Mouse (Mus musculus) neural tube, embryonic 14.5 days (tissue): ENCODE measurements around the gene Bcl2l11. TPM values are rescaled to one million over a fixed set of nuclear protein-coding genes. Genes with fewer than 3 reads are reported as not detected.
"Not testable (repeated sequence)": the region's sequence is repeated elsewhere in the genome, so short reads cannot be mapped to it uniquely, and the experiment has no call there.

ENCODE experiments used
- ATAC-seq: fragments of 200-750 bp; cut with Nextera tagmentation; 2 replicates; pipeline ENCODE4 v1.8.0; 2017; ENCODE audit warnings: low read depth, mild to moderate bottlenecking, moderate TSS enrichment, moderate library complexity
- H3K27ac ChIP-seq: fragments of 300-500 bp; sonication (generic); 2 replicates; pipeline ENCODE4 v1.5.1; 2014; ENCODE audit warnings: low read depth, mild to moderate bottlenecking, control low read depth, low read length, moderate library complexity, mixed read lengths
- H3K27me3 ChIP-seq: fragments of 300-500 bp; sonication (generic); 2 replicates; pipeline ENCODE4 v1.6.1; 2014; ENCODE audit warnings: low read length; ENCODE audit not compliant: control insufficient read depth, insufficient read depth
- H3K36me3 ChIP-seq: fragments of 300-500 bp; sonication (generic); 2 replicates; pipeline ENCODE4 v1.6.1; 2014; ENCODE audit warnings: low read length, mixed read lengths; ENCODE audit not compliant: control insufficient read depth, insufficient read depth
- H3K4me1 ChIP-seq: fragments of 300-500 bp; sonication (generic); 2 replicates; pipeline ENCODE4 v1.6.1; 2014; ENCODE audit warnings: low read length; ENCODE audit not compliant: control insufficient read depth, insufficient read depth
- H3K4me2 ChIP-seq: fragments of 300-500 bp; sonication (generic); 2 replicates; pipeline ENCODE4 v1.6.1; 2014; ENCODE audit warnings: mild to moderate bottlenecking, low read depth, low read length, control low read depth
- H3K4me3 ChIP-seq: fragments of 300-500 bp; sonication (generic); 2 replicates; pipeline ENCODE4 v1.5.1; 2014; ENCODE audit warnings: low read depth, low read length, control low read depth, mixed read lengths
- H3K9ac ChIP-seq: fragments of 300-500 bp; sonication (generic); replicated peaks from 2 replicates; pipeline ENCODE4 v1.6.1; 2014; ENCODE audit warnings: low read depth, mild to moderate bottlenecking, control low read depth, low read length, mixed read lengths
- H3K9me3 ChIP-seq: fragments of 300-500 bp; sonication (generic); 2 replicates; pipeline ENCODE4 v1.6.1; 2016; ENCODE audit warnings: low read length; ENCODE audit not compliant: control insufficient read depth
- WGBS: fragments of 180-500 bp; shearing (Covaris S2); extraction: QIAGEN DNeasy Blood & Tissue Kit; methylation state at CpG from one replicate; pipeline ENCODE4 v1.1.7; 2014; 5-methylcytosine and 5-hydroxymethylcytosine counted together
- polyA plus RNA-seq: library from polyadenylated mRNA; unstranded; fragments of >200 nt; fragmentation: Nextera tagmentation; extraction: Ambion mirVana; gene quantifications from 2 replicates; pipeline ENCODE4 v1.2.1, GENCODE M21; 2014

The Bcl2l11 gene
- polyA plus RNA-seq, 1 experiment from 2014 or later: 11.5 TPM

DNA sequence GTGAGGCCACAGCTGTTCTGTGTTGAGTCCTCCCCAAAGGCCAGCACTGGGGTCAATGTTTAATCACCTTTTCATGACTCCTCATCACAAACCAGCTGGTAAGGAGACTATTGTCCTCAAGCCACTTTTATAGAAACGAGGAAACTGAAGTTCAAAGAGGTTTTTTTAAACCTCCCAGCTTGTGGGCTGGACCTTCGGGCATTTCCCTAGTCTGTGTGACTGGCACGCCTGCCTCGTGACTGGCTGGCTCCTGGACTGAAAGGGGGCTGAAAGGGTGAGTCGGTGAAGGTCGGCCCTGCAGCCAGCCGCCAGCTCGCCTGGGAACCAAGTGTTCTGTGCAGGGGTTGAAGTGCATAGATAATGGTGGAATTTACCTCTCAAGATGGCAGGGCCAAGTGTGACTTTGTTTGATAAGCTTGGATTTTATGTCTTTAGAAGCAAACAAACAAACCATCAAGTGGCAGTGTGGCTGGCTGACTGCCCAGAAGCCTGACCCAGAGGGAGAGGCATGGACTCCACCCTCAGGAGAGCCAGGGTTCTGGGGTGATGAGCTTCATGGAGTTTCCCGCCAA lies 54.1 kb downstream of the Bcl2l11 start:
- Histone ChIP-seq H3K27ac (no peak overlapping the region), H3K4me1 (peaks cover 4% of the 10 kb centered on the region; the same call in 1 of the 2 replicates), H3K4me2 (no peak overlapping the region), H3K9ac (no peak overlapping the region), H3K9me3 (no peaks in the 10 kb centered on the region), H3K27me3 (no peaks in the 10 kb centered on the region), H3K36me3 (no peaks in the 10 kb centered on the region), H3K4me3 (no peak overlapping the region)
- 19% methylated on average over 9 of the region's 9 CpGs for WGBS
- no peak for ATAC-seq

- not testable (repeated sequence) for H3K27me3 ChIP-seq, H3K4me2 ChIP-seq, H3K9ac ChIP-seq, H3K27ac ChIP-seq, H3K36me3 ChIP-seq, H3K4me1 ChIP-seq, ATAC-seq, H3K4me3 ChIP-seq, H3K9me3 ChIP-seq
- WGBS: 81% methylated on average over 9 of the region's 9 CpGs
Observed at GRCm38 (mm10) chr2:128182181-128182580, 56.3 kb downstream of the Bcl2l11 start.

DNA sequence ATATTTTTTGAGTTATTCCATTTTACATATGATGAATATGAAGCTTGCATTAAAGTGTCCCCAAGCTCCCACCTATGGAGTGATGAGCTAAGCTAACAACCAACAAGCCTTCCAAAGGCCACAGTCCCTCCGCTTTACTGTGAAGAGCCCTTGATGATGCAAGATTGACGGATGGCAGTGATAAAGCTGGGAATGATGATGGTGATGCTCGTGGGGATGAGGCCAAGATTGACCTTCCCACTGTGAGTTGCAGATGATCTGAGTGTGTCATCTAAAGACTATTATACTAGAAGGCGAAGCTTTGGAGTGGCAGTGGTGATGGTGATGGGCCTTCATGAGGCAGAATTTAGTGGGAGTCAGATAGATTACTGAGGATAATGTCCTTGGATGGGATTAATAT lies 56.9 kb downstream of the Bcl2l11 start:
- H3K4me1 ChIP-seq: no peaks in the 10 kb centered on the region
- H3K4me3 ChIP-seq: no peak overlapping the region
- H3K27me3 ChIP-seq: no peaks in the 10 kb centered on the region
- no peak for ATAC-seq
- 86% methylated on average over 4 of the region's 4 CpGs for WGBS
- no peak overlapping the region for H3K4me2 ChIP-seq
- no peak overlapping the region for H3K9ac ChIP-seq
- no peaks in the 10 kb centered on the region for H3K36me3 ChIP-seq
- no peak overlapping the region for H3K27ac ChIP-seq
- H3K9me3 ChIP-seq: no peaks in the 10 kb centered on the region

- H3K9ac ChIP-seq: no peak overlapping the region
- H3K36me3 ChIP-seq: no peaks in the 10 kb centered on the region
- H3K27ac ChIP-seq: no peak overlapping the region
- H3K27me3 ChIP-seq: no peaks in the 10 kb centered on the region
- no peak overlapping the region for H3K4me3 ChIP-seq
- H3K4me1 ChIP-seq: no peaks in the 10 kb centered on the region
- WGBS: 99% methylated on average over 4 of the region's 4 CpGs
- no peak overlapping the region for H3K4me2 ChIP-seq
- H3K9me3 ChIP-seq: no peaks in the 10 kb centered on the region
- no peak for ATAC-seq
Observed at GRCm38 (mm10) chr2:128183762-128184161, 57.9 kb downstream of the Bcl2l11 start.

DNA sequence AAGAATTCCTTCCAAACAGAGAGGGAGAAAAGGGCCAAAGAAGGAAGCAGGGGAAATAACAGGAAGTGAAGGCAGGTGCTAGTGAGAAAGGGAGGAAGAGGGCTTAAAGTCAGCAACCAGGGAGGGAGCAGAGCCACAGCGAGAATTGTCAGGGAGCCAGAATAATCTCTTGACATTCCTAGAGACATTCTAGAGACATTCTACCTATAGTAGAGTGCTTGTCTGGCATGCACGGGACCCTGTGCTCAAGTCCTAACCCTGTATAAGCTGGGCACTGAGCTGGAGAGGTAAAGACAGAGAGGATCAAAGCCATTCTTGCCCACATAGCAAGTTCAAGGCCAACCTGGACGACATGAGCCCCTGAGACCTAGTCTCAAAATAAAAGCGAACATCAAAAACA lies 60.1 kb downstream of the Bcl2l11 start:
- Histone ChIP-seq H3K27ac (no peak overlapping the region), H3K27me3 (no peaks in the 10 kb centered on the region), H3K4me2 (no peak overlapping the region), H3K4me1 (no peaks in the 10 kb centered on the region), H3K9me3 (no peaks in the 10 kb centered on the region), H3K9ac (no peak overlapping the region), H3K4me3 (no peak overlapping the region), H3K36me3 (no peaks in the 10 kb centered on the region)
- ATAC-seq: no peak
- WGBS: 84% methylated on average over 4 of the region's 4 CpGs

GRCm38 (mm10) chr2:128187277-128187676 lies 61.4 kb downstream of the Bcl2l11 start:
- no peaks in the 10 kb centered on the region for H3K9me3 ChIP-seq
- H3K27me3 ChIP-seq: no peaks in the 10 kb centered on the region
- H3K4me1 ChIP-seq: no peaks in the 10 kb centered on the region
- no peaks in the 10 kb centered on the region for H3K36me3 ChIP-seq
- H3K4me2 ChIP-seq: no peak overlapping the region
- H3K27ac ChIP-seq: no peak overlapping the region
- no peak for ATAC-seq
- H3K4me3 ChIP-seq: no peak overlapping the region
- H3K9ac ChIP-seq: no peak overlapping the region
- WGBS: 91% methylated on average over 1 of the region's 1 CpGs

GRCm38 (mm10) chr2:128188461-128188860 lies 62.6 kb downstream of the Bcl2l11 start:
- WGBS: 89% methylated on average over 3 of the region's 3 CpGs
- ATAC-seq: no peak
- no peaks in the 10 kb centered on the region for H3K4me1 ChIP-seq
- H3K27ac ChIP-seq: no peak overlapping the region
- no peaks in the 10 kb centered on the region for H3K36me3 ChIP-seq
- H3K9ac ChIP-seq: no peak overlapping the region
- no peaks in the 10 kb centered on the region for H3K27me3 ChIP-seq
- no peaks in the 10 kb centered on the region for H3K9me3 ChIP-seq
- no peak overlapping the region for H3K4me3 ChIP-seq
- H3K4me2 ChIP-seq: no peak overlapping the region

DNA sequence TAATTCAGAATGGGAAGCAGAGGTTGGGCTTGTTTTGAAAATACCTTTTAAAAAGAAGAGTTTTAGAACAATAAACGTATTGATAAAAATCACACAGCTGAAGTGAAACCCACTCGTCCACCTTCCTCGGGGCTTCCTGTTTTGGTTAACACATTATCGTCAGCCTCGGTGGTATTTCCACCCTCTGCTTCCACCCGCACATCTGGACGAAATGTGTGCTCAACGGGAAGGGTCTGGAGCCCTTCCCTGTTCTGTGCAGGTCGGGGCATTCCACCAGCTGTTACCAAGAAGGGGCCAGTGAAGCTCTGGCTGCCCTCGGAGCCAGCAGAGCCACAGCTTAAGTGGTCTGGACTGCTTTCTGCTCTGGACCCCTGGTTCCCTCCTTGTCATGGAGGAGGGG lies 63.9 kb downstream of the Bcl2l11 start:
- Histone ChIP-seq H3K9me3 (no peaks in the 10 kb centered on the region), H3K27me3 (no peaks in the 10 kb centered on the region), H3K36me3 (no peaks in the 10 kb centered on the region), H3K4me2 (no peak overlapping the region), H3K27ac (no peak overlapping the region), H3K4me1 (no peaks in the 10 kb centered on the region), H3K4me3 (no peak overlapping the region), H3K9ac (no peak overlapping the region)
- 78% methylated on average over 10 of the region's 10 CpGs for WGBS
- no peak for ATAC-seq

- Histone ChIP-seq H3K4me3 (no peak overlapping the region), H3K9ac (no peak overlapping the region), H3K4me1 (no peaks in the 10 kb centered on the region), H3K27ac (no peak overlapping the region), H3K36me3 (no peaks in the 10 kb centered on the region), H3K27me3 (no peaks in the 10 kb centered on the region), H3K9me3 (no peaks in the 10 kb centered on the region), H3K4me2 (no peak overlapping the region)
- no peak for ATAC-seq
- WGBS: 77% methylated on average over 5 of the region's 5 CpGs
Observed at GRCm38 (mm10) chr2:128190196-128190595, 64.4 kb downstream of the Bcl2l11 start.
